8 mouse cellular contexts compared by ENCODE assay signal in genomic region chr4:101264741-101265513, GRCm38 (mm10). TPM values are rescaled to one million over a fixed set of nuclear protein-coding genes. Genes with fewer than 3 reads are reported as not detected.
DNase-seq lines count a peak whose midpoint lies in the region; ATAC-seq and TF ChIP-seq lines count a peak whose summit lies in the region.

Gene Jak1, minus strand, starts transcription at chr4:101265282.

- H3K4me3 ChIP-seq in heart, embryonic 12.5 days: peak within 1 kb of the TSS; percentile 72
- peak within 1 kb of the TSS; percentile 96 for H3K4me3 ChIP-seq in kidney, postnatal 0 days (replicated peaks; ENCODE audit: low read depth, low read length)
- peak within 1 kb of the TSS; percentile 99 for H3K4me3 ChIP-seq in liver, embryonic 11.5 days (ENCODE audit: low read depth, low read length)
- peak within 1 kb of the TSS; percentile 87 for H3K4me3 ChIP-seq in stomach, embryonic 14.5 days (ENCODE audit: low read depth, low read length)

- H3K9ac ChIP-seq in heart, embryonic 12.5 days: peak within 1 kb of the TSS; percentile 91
- peak within 1 kb of the TSS; percentile 98 for H3K9ac ChIP-seq in kidney, postnatal 0 days (ENCODE audit: low read depth, low read length)
- peak within 1 kb of the TSS; percentile 92 for H3K9ac ChIP-seq in liver, embryonic 11.5 days (ENCODE audit: low read depth, low read length)
- H3K9ac ChIP-seq in stomach, embryonic 14.5 days (replicated peaks; ENCODE audit: low read depth, low read length): peak within 1 kb of the TSS; percentile 94

- under 1% methylated on average over 72 of the region's 84 CpGs for WGBS in heart, embryonic 12.5 days
- 0% methylated on average over 82 of the region's 84 CpGs for WGBS in kidney, postnatal 0 days
- under 1% methylated on average over 82 of the region's 84 CpGs for WGBS in liver, embryonic 11.5 days
- WGBS in stomach, embryonic 14.5 days: under 1% methylated on average over 77 of the region's 84 CpGs

- no peaks in the 10 kb centered on the region for H3K36me3 ChIP-seq in heart, embryonic 12.5 days
- H3K36me3 ChIP-seq in kidney, postnatal 0 days (ENCODE audit: insufficient read depth, low read length): no peaks in the 10 kb centered on the region
- H3K36me3 ChIP-seq in liver, embryonic 11.5 days (ENCODE audit: control insufficient read depth, insufficient read depth, low read length): no peaks in the 10 kb centered on the region
- H3K36me3 ChIP-seq in stomach, embryonic 14.5 days (ENCODE audit: control insufficient read depth, insufficient read depth, low read length): no peaks in the 10 kb centered on the region

- H3K4me2 ChIP-seq in heart, embryonic 12.5 days: peak within 1 kb of the TSS; percentile 81
- H3K4me2 ChIP-seq in kidney, postnatal 0 days (ENCODE audit: low read length): peak within 1 kb of the TSS; percentile 83
- peak within 1 kb of the TSS; percentile 84 for H3K4me2 ChIP-seq in liver, embryonic 11.5 days
- peak within 1 kb of the TSS; percentile 71 for H3K4me2 ChIP-seq in stomach, embryonic 14.5 days (replicated peaks; ENCODE audit: low read depth, low read length)

- no peaks in the 10 kb centered on the region for H3K9me3 ChIP-seq in heart, embryonic 12.5 days (replicated peaks)
- H3K9me3 ChIP-seq in kidney, postnatal 0 days (replicated peaks; ENCODE audit: low read length): no peaks in the 10 kb centered on the region
- no peaks in the 10 kb centered on the region for H3K9me3 ChIP-seq in liver, embryonic 11.5 days (ENCODE audit: control insufficient read depth, low read length)
- no peaks in the 10 kb centered on the region for H3K9me3 ChIP-seq in stomach, embryonic 14.5 days (ENCODE audit: control insufficient read depth, low read depth, low read length)

- H3K27me3 ChIP-seq in heart, embryonic 12.5 days (replicated peaks): no peaks in the 10 kb centered on the region
- no peaks in the 10 kb centered on the region for H3K27me3 ChIP-seq in kidney, postnatal 0 days (ENCODE audit: insufficient read depth, low read length)
- H3K27me3 ChIP-seq in liver, embryonic 11.5 days (replicated peaks; ENCODE audit: control insufficient read depth, insufficient read depth, low read length): no peaks in the 10 kb centered on the region
- no peaks in the 10 kb centered on the region for H3K27me3 ChIP-seq in stomach, embryonic 14.5 days (ENCODE audit: control insufficient read depth, insufficient read depth, low read length)

- H3K4me1 ChIP-seq in heart, embryonic 12.5 days (replicated peaks): peaks cover 12% of the 10 kb centered on the region
- peaks cover 7% of the 10 kb centered on the region for H3K4me1 ChIP-seq in kidney, postnatal 0 days (replicated peaks; ENCODE audit: insufficient read depth, low read length)
- H3K4me1 ChIP-seq in liver, embryonic 11.5 days (replicated peaks; ENCODE audit: control insufficient read depth, insufficient read depth, low read length): peaks cover 22% of the 10 kb centered on the region
- H3K4me1 ChIP-seq in stomach, embryonic 14.5 days (ENCODE audit: control insufficient read depth, insufficient read depth, low read length): peaks cover 9% of the 10 kb centered on the region; the same call in 1 of the 2 replicates

- TF ChIP-seq CTCF in kidney, postnatal 0 days (IDR thresholded peaks at IDR 0.05; ENCODE audit: low read depth): no peak

- H3K27ac ChIP-seq in heart, embryonic 12.5 days (ENCODE audit: poor library complexity, severe bottlenecking): peak within 1 kb of the TSS; percentile 82
- peak within 1 kb of the TSS; percentile 96 for H3K27ac ChIP-seq in kidney, postnatal 0 days
- H3K27ac ChIP-seq in liver, embryonic 11.5 days (ENCODE audit: low read depth, low read length): peak within 1 kb of the TSS; percentile 78
- H3K27ac ChIP-seq in stomach, embryonic 14.5 days (ENCODE audit: low read length): peak within 1 kb of the TSS; percentile 91

- peak; percentile 97 for ATAC-seq in erythroid progenitor cell, adult 5-6 weeks (replicated peaks; ENCODE audit: low FRiP score, poor library complexity, severe bottlenecking)
- peak; percentile 99 for ATAC-seq in heart, embryonic 12.5 days (ENCODE audit: insufficient number of reproducible peaks, low FRiP score)
- ATAC-seq in kidney, postnatal 0 days (replicated peaks; ENCODE audit: low FRiP score, low read depth): peak; percentile 99
- peak; percentile 99 for ATAC-seq in liver, embryonic 11.5 days (replicated peaks; ENCODE audit: low FRiP score)
- peak; percentile 99 for ATAC-seq in stomach, embryonic 14.5 days (ENCODE audit: insufficient number of reproducible peaks, insufficient read depth, low FRiP score, low read depth)

- peak; percentile 97 for DNase-seq in CD4-positive helper T cell, adult 2 months (ENCODE audit: low read depth, low spot score)
- DNase-seq in brain, embryonic 18.5 days (ENCODE audit: low read depth, low spot score): peak; percentile 78
- peak; percentile 99 for DNase-seq in kidney, postnatal 0 days (ENCODE audit: low spot score)
- peak; percentile 95 for DNase-seq in liver, embryonic 11.5 days (ENCODE audit: low spot score)
- peak; percentile 97 for DNase-seq in naive thymus-derived CD4-positive, alpha-beta T cell, adult 2 months (ENCODE audit: low read depth)

RNA-seq across cellular contexts. Expression of gene Jak1, which starts in this region (rescaled TPM):
- total RNA-seq in erythroid progenitor cell, adult 5-6 weeks (2015; ENCODE audit: low replicate concordance): 70.0 and 82.9 TPM in 2 replicates
- 78.2 and 87.5 TPM in 2 replicates for total RNA-seq in erythroid progenitor cell, adult 5-6 weeks (2017; ENCODE audit: low replicate concordance)
- polyA plus RNA-seq in heart, embryonic 12.5 days (2016; fragmentation: Nextera tagmentation; extraction: Ambion mirVana): 69.1 and 77.0 TPM in 2 replicates
- polyA plus RNA-seq in kidney, postnatal 0 days (2015; fragmentation: Nextera tagmentation; extraction: Ambion mirVana): 71.9 and 78.9 TPM in 2 replicates
- polyA plus RNA-seq in liver, embryonic 11.5 days (2014; fragmentation: Nextera tagmentation; extraction: Ambion mirVana): 80.0 and 83.0 TPM in 2 replicates
- 108 and 135 TPM in 2 replicates for polyA plus RNA-seq in stomach, embryonic 14.5 days (2014; fragmentation: Nextera tagmentation; extraction: Ambion mirVana)

Comparison
In these comparisons a context has a peak if more than half of its experiments do, and no peak if none do; other contexts are left out.
1. Peak in every context shown above with its lines: DNase-seq, ATAC-seq, H3K4me3 ChIP-seq and H3K27ac ChIP-seq.